Mouse (Mus musculus) layer of hippocampus, adult 8-10 months (tissue): ENCODE measurements around the gene Eloa. TPM values are rescaled to one million over a fixed set of nuclear protein-coding genes. Genes with fewer than 3 reads are reported as not detected.
"Not testable (repeated sequence)": the region's sequence is repeated elsewhere in the genome, so short reads cannot be mapped to it uniquely, and the experiment has no call there.

Experiments
- DNase-seq, 2 experiments: peaks; one replicate each; pipeline ENCODE4 v3.0.0; 2022; ENCODE audit warnings: low spot score in 2 of 2
- total RNA-seq, 4 experiments: library from RNA; stranded (reverse); gene quantifications; 2 replicates each; pipeline ENCODE4 v1.2.4; 2022

Gene Eloa
- 10 to 100 TPM; 26.3 to 30.5 (median 28.8) TPM for total RNA-seq

- peak; percentile 98 to 99 for DNase-seq
Measured at GRCm38 (mm10) chr4:136021549-136022047, at the start of gene Eloa. Gene Eloa, minus strand, starts transcription at chr4:136021763.

DNA sequence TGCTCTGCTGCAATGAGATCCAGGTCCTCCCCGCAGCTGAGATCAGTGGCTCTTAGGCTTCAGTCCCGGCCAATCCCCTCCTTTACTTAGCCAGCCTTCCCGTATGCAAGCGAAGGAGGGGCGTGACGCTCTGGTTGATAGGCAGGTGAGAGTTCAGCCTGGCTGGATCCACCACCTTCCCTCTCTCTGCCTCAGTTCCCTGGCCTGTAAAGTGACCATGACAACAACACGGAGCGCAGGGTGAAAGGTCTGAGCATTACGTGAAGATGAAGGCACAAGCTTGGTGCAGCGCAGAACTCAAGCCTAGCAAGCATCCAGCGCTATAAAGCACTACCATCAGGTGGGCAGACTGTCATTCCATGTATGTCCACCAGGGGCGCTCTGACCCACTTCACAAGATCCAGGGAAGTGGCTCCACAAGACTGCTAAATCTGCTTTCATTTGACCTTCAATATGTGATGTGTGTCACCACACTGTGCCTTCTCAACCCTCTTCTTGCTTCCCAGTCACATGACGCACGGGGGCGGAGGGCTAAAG, 49.7 kb upstream of the Eloa start:
- peak; percentile 48 to 74 for DNase-seq

DNA sequence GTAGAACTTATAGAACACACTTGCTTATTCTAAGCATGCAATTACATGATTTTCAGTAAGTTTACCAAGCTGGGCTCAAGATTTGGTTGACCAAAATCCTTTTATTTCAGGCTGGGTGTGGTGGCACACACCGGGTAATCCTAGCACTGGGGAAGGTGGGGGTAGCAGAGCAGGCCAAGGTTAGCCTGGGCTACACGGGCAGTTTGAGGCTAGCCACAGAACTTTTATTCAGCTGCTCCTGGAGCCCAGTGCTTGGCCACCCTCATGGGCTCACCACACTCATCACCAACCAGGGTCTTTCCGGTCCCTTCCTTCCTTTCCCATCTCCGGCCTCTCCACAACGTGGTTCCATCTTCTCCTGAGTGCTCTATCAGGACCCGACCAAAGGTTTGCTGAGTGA, 49.0 kb upstream of the Eloa start:
- DNase-seq: no peak

- DNase-seq: peak; percentile 39 to 77
Measured at GRCm38 (mm10) chr4:136069954-136070353, 48.4 kb upstream of the Eloa start.

DNA sequence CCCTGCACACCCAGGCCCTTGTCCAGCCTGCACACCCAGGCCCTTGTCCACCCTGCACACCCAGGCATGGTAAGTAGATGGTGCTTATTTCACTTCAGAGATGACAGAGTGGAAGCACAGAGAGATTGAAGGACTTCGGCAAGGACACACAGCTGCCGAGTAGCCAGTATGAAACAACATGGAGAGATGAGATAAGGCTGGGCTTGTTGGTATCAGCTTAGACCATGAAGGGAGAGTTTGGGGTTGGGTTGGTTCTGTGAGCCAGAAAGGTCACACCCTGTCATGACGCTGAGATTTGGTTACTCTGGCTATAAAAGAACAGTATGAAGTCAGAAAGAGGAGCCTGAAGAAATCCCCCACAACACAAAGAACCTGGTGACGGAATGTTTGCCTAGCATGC, 47.8 kb upstream of the Eloa start:
- no peak for DNase-seq

- no peak for DNase-seq
Measured at GRCm38 (mm10) chr4:136063143-136063542, 41.6 kb upstream of the Eloa start.

GRCm38 (mm10) chr4:136059800-136060488, 38.4 kb upstream of the Eloa start:
- DNase-seq: not testable (repeated sequence)

GRCm38 (mm10) chr4:136057916-136058315, 36.4 kb upstream of the Eloa start:
- no peak for DNase-seq

DNA sequence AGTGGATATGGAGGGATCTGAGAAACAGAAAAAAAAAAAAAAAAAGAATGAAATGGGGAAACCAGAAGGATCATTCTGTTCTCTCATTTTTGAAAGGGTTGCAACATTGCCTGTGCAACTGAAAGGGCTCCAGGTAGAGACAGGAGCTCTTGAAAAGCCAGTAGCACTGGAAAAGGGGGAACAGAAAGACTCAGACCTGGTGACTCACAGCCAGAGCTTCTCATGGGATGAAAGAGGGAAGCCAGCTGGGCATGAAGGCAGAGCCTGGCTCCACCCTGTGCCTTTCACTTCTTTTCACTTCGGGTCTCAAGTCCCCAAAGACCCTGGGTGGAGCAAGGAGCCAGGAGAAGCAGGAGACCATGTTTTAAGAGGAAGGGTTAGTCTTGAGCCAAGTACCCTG, 34.5 kb upstream of the Eloa start:
- no peak for DNase-seq

- DNase-seq: no peak
Measured at GRCm38 (mm10) chr4:136053843-136054242, 32.3 kb upstream of the Eloa start.

GRCm38 (mm10) chr4:136053247-136053596, 31.7 kb upstream of the Eloa start, which contains the start of gene Rpl11:
Gene Rpl11, minus strand, starts transcription at chr4:136053428.
- peak; percentile 89 to 90 for DNase-seq

- DNase-seq: peak; percentile 6 to 16
Measured at GRCm38 (mm10) chr4:136052534-136053246, 31.1 kb upstream of the Eloa start.

DNA sequence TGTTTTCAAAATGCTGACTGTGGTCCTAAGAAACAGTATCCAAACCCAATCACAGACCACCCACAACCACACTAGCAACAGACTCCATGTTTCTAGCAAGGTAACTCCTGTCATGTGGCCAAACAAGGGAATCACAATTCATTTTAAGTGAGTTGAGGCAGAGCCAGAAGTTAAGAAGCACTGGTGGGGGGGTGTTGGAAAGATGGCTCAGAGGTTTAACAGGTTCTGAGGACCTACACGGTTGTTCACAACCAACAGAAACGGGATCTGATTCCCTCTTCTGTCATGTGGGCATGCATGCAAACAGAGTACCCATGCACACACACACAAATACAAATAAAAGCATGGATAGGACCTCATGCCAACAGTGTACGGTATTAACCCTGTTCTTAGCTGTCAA, 30.5 kb upstream of the Eloa start:
- DNase-seq: no peak

DNA sequence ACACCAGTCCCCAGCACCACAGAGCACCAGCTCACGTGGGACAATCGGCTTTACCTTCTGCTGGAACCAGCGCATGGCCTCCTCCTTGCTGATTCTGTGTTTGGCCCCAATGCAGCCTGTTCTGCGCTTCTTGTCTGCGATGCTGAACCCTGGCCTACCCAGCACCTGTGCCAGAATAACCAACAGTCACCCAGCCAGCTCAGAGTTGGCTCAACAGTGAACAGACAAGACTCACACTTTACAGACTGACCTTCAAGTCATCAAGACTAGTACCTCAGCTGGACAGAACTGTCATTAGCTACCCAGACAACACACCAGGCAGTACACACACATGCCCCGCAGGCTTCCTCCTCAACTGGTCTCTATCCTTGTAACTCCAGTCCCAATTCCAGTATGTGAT, 28.7 kb upstream of the Eloa start:
- no peak for DNase-seq

GRCm38 (mm10) chr4:136048291-136049032, 26.9 kb upstream of the Eloa start:
- no peak for DNase-seq

DNA sequence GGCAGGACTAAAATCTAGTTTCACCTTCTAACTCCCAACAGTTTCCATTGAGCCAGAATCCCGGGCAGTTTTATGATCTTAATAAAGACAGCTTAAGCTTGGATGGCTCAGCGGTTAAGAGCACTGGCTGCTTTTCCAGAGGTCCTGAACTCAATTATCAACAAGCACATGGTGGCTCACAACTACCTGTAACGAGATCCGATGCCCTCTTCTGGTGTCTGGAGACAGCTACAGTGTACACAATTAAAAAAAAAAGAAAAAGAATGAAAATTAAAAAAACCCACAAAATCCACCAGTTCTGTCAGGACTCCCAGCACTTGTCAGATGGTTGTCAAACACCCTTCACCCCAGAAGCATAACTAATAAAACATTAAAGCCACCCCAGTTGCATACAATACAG, 26.1 kb upstream of the Eloa start:
- no peak for DNase-seq

DNA sequence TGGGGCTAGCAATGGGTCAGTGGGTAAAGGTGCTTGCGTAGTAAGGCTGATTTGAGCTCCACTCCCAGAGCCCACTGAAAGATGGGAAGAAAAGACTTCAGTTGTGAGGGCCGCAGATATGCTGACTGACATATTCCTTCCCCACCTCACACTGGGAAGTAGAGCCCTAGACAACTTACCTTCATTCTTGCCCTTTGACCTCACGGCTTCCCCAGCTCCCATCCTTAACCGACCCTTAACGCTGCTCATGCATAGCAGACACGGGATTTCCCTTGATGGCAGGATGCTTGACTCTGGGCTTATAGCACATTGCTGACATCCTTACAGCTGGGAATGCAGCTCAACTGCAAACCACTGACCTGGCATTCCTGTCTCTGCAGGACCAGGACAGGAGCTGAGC, 25.3 kb upstream of the Eloa start:
- no peak for DNase-seq

GRCm38 (mm10) chr4:136045091-136045490, 23.5 kb upstream of the Eloa start:
- DNase-seq: no peak

DNA sequence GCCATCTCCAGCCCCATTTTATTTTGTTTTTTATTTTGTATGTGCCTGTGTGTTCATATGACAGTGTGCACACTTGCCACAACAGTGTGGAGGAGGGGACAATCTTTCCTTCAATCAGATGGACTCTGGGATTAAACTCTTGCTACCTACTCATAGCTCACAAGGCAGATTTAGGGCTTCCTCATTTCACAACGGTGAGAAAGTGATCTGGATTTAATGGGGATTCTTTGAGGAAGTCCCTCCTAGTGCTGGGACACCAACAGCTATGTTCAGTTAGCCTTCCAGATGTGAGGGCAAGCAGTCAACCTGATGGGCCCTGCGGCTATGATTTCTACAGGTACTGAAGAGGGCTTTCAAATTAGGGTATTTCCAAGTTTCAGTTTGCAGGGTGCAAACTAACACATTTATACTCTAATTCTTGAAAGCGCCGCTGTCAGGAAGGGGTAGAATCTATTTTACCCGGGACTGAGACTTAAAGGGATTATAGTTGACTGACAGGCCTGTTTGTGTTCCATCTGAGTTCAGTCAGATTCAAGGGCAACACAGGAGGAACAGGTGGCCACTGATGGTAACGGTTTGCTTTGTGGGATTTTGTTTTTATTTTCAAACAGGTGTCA, 22.3 kb upstream of the Eloa start:
- DNase-seq: no peak

- no peak for DNase-seq
Measured at GRCm38 (mm10) chr4:136035078-136035477, 13.5 kb upstream of the Eloa start.

GRCm38 (mm10) chr4:136033231-136033630, 11.7 kb upstream of the Eloa start:
- DNase-seq: no peak
